Mouse (Mus musculus) neutrophil, adult 5-6 weeks (primary cell): Measurements from ENCODE around the gene Dnaaf5. TPM values are rescaled to one million over a fixed set of nuclear protein-coding genes. Genes with fewer than 3 reads are reported as not detected.

Experiments used
- ATAC-seq: fragments of 151-379, 151-347 bp; 2 replicates; pipeline ENCODE4 v1.8.0; 2017; ENCODE audit warnings: mild to moderate bottlenecking, moderate TSS enrichment; ENCODE audit not compliant: insufficient number of reproducible peaks, poor library complexity, low FRiP score, severe bottlenecking; ENCODE audit errors: extremely low read depth
- total RNA-seq: library from RNA; stranded (forward); fragments of 200-1000 nt; gene quantifications from 2 replicates; pipeline ENCODE4 v1.2.3, GENCODE M21; 2017

Gene Dnaaf5
- total RNA-seq, 1 experiment from 2014 or later: 7.2 TPM

DNA sequence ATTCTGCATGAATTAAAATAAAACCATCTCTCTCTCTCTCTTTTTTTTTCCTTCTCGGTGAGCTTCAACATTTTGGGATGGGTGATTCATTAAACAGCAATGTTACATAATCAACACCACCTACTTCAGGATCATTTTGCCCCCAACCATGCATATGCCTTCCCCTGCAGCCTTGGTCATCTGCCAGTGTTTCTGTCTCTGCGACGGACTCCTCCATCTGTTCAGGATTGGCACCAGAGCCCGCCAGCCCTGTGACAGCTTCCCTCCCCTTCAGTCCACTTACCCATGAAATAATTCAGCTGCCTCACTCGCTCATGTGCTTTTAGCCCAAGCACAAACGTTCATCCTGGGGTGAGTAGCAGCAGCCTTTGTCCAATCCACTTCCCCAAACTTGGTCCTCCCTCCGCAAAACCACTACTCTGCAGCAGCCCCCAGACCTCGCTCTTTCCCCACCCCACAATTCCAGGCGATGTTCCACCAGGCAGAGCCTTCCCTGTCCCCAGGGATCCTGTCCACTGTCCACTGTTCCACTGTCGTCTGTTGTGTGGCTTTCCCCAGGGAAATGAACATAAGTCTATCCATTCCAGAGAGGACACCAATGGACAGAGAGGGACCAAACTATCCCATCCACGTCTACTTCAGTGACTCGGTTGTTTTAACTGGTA lies 11.6 kb upstream of the Dnaaf5 start:
- ATAC-seq: no peak

DNA sequence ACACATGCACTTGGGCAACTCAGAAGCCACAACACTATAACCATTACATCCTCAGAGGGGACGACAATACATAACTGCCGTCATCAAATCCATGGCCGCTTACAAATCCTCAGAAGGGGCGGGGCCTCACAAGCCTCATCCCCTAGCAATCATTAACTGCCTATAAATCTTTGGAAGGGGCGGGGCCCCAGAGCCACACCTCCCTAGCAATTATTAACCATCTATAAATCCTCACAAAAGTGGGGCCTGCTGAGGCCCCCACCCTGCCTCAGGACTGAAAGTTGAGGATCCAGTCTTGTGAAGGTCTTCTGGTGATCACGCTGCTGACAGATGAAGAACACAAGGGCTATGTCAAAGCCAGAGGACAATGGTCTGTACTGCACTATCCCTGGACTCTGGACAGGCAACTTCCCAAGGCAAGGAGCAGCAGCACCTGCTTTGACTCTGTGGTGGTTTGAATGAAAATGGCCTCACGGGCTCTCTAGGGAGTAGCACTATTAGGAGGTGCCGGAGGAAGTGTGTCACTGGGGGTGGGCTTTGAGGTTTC lies 11.0 kb upstream of the Dnaaf5 start:
- no peak for ATAC-seq

DNA sequence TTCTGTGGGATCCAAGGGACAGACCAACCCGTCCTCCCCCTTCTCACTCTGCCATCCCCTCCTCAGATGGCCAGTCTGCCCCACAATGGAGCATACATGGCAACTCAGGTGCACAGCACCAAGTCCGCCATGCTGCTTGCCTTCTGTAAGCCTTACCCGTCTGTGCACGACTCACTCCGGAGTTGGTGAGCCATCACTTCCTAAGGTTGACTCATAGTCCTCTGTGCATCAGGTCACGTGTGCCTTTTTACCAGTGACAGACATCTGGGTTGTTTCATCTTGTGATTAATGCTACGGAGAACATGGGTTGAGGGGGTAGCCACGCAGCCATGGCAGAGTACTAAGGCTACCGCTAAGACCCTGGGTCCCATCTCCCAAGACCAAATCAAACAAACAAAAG lies 9.4 kb upstream of the Dnaaf5 start:
- ATAC-seq: no peak

DNA sequence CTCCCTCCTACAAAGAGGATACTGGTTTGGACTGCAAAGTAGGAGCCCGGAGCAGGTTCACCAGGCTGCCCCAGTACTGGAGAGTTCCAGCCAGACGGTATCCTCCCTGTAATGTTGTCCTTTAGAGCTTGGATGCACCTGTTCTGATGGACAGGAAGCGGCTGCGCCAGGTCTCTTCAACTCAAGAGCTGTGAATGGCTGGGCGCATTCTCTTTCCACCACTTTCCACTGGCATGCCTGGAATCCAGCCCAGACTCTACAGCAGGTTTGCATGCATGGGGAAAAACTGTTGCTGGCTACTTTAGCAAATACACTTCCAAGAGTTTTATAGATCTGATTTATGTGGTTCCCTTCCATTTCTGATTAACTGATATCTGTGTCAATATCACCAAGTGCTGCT lies 8.7 kb upstream of the Dnaaf5 start:
- ATAC-seq: no peak

DNA sequence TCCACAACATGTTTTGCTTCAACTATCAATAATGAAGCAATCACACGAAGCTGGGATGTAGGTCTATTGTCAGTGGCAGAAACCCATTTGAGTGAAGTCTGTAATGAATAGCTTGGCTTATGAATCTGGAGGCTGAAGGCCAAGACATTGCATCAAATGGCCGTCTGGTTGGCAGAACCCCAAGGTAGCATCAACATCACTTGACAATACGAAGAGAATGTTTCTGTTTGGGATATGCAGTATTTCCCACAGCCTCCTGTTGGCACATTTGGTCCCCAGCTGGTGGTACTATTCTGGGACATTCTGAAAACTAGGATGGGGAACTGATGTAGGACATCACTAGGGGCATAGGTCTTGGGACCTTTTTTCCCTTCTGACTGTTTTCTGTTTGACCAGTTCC lies 6.1 kb upstream of the Dnaaf5 start:
- no peak for ATAC-seq

DNA sequence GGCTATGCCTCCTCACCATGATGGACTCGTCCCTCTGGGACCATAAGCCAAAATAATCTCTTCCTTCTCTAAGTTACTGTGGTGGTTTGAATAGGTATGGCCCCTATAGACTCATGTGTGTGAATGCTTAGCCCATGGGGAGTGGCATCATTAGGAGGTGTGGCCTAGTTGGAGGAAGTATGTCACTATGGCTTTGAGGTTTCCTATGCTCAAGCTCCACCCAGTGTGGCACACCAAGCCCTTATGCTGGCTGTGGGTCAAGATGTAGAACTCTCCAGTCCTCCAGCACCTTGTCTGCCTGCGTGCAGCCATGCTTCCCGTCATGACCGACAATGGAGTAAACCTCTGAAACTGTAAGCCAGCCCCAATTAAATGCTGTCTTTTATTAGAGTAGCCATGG lies 4.3 kb upstream of the Dnaaf5 start:
- no peak for ATAC-seq

DNA sequence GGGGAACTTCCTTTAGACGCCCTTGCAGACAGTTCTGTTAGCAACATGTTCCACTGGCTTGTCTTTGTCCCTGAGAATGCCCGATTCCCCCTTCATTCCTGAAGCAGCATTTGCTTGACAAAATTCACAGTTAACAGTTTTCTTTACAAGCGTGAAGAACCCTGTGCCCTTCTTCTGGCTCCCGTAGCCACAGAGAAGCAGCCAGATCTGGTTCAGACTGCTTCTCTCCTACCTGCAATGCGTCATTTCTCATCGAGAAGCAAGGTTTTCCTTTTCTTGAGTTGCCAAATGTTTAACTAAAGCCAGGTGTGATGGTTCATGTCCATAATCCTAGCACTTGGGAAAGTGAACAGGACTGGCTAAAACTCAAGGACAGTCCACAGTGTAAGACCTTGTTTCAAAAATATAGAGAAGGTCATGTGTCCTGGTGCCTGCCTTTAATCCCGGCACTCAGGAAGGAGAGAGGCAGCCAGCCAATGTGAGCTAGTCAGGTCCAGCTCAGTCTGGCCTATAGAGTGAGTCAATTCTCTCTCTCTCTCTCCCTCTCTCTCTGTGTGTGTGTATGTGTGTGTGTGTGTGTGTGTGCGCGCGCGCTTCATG lies 3.4 kb upstream of the Dnaaf5 start:
- ATAC-seq: no peak

DNA sequence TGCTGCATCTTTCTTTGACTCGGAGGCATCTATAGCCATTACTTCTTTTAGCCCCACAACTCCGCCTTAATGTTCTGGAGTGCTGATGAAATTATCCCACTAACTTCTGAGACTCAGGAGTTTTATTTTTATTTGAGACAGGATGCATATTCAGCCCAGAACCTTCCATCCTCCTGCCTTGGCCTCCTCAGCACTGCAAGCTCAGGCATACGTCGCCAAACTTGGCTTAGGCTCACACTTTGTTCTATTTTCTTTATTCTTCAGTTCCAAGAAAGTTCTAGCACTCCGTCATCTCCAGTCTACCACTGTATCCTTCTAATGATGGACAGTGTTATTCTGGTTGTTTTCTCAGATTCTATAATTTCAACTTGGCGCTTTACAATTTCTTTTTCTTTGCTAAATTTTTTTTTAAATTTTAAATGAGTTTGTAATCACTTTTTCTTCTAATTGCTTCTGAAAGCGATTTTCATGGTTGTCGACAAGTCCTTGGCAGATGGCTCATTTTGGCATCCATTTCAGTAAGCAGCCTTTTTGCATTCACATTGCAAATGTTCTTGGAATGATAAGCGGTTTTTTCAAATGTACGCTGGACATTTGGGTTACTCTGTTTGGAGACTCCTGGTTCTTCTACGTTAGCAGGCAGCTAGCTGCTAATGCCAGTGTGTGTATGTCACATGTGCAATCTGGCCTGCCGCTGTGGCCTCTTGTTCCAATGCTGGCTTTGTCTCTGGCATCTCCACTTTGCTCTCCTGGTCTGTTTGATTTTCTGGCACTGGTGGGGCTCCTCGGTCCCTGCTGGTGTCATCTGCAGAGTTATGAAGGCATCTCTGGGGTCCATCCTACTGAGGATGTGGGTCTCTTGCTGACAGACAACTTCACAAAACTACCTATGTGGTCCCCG lies 2.6 kb upstream of the Dnaaf5 start:
- ATAC-seq: no peak

DNA sequence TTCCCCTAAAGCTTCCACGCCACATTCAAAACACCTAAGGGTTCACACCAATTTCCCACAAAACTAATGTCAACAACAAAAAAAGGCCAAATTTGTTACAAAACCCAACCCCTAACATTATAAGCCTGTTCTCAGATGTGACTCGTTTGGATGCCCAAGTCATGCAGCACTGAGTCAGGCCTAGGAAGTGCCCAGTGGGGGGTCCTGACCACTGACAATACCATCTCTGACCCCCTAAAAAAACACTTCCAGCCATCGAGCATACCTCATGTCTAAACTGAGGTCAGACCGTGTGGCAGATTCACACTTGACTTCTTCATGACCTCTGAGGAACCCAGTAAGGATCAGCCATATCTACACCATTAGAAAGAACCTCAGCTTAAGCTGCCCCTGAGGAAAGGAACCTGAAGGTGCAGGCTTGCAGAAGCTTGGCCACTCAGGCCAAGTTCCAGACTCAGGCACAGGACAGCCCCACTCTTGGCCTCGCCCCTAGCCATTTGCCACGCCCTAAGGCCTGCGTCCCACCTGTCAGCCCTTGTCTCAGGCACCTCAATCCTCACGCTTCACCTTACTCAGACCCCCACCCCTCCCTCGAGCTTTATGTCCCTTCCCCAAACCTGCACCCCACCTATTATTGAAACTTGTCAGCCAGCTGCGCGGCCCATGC lies 884 bp upstream of the Dnaaf5 start:
- peak; percentile 11; the same call in 1 of the 2 replicates for ATAC-seq

DNA sequence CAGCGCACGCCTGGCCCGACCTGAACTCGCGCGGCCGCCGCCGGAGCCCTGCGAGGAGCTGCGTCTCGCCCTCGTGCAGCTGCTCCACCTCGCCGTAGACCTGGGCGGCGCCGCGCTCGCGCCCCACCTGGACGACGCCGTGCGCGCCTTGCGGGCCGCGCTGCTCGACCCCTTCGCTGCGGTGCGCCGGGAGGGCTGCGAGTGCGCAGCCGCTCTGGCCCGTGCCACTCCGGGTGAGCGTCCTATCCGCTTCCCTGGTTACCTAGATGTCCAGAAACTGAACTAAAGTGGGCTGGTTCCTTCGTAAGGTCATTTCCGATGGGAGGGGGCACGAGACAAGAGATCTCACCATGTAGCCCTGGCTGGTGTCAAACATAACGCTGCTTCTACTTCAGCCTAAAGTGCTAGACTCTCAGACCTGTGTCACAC lies 594 bp downstream of the Dnaaf5 start:
- ATAC-seq: no peak

DNA sequence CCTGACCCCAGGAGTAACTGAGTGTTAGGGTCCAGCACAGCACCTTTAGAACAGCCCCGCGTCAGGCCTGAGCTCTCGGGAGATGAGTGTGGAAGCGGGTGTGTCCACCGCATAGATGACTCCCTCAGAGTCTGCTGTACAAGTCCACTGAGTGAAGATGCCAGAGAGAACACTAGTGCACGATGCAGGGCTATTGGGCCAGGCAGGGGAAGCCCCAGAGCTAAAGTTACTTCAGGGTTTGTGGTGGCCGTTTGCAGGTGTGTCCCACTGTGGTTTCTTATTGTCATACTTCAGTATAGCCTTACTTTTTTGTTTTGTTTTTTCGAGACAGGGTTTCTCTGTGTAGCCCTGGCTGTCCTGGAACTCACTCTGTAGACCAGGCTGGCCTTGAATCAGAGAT lies 10.9 kb downstream of the Dnaaf5 start:
- peak; percentile 39; the same call in 1 of the 2 replicates for ATAC-seq

DNA sequence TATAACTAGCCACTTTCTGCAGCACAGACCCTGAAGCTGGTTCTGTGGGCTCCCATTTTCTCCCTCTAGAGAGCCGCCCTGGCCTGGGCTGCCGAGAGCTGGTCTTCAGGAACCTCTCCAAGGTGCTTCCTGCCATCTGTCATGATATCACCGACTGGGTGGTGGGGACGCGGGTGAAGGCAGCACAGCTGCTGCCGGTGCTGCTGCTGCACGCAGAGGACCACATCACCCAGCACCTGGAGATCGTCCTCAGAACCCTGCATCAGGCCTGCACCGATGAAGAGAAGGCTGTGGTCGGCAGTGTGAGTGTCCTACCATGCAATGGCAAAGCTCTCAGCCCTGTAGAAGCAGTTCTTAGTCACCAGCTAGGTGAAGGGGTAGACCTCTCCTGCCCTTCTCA lies 11.6 kb downstream of the Dnaaf5 start:
- ATAC-seq: no peak

DNA sequence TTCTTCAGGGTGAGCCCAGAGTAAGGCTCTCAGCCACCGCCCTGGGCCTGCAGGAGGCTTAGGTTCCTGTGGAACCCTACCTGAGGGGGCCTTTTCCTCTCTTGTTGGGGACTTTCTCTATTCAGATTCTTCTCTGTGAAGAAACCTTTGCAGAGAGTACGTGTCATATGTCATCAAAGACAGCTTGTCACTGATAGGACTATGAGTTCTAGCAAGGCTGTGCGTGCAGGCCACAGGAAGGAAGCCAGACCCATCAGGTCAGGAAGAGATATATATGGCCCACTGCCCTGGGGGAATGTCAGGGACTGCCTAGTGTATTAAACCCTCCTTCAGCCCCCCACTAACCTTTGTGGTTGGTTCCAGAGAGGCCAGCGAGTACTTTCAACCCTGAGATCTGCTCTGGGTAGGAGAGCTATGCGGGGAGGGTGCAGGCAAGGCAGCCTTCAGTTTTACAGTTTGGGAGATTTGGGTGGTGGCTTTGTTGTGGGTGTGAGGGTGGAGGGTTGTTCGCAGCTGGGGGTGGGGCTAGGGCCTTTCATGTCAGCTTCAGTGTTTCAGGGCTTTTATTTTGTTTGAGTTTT lies 16.8 kb downstream of the Dnaaf5 start:
- ATAC-seq: peak; percentile 45

DNA sequence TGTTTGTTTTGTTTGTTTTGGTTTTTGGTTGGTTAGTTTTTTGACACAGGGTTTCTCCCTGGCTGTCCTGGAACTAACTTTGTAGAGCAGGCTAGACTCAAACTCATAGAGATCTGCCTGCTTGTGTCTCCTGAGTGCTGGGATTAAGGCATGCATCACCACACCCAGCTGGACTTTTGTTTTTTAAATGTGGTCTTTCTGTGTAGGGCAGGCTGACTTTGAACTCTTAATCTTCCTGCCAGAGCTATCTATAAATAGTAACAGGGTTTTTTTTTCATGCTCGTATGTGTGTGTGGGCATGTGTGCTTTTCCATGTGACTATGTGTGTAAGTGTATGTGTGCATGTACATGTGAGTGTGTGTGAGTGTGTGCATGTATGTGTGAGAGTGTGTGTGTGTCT lies 17.5 kb downstream of the Dnaaf5 start:
- ATAC-seq: no peak

DNA sequence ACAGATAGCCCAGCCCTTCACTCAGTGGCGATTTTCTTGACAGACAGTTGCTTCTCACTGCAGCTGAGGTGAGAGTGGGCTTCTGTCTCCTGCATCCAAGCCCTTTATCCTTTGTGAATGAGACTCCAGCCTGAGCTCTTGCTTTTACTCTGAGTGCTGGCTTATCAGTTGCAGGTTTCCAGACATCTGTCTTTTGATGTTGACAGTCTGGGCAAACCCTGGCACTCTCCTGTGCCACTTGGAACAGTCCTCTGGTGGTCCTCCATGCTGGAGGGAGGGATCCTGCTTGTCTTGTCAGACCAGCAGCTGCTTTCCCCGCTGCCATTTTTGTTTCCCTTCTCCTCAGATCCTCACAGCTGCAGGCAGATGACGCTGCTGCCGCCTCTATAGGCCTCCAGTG lies 21.9 kb downstream of the Dnaaf5 start:
- ATAC-seq: no peak

DNA sequence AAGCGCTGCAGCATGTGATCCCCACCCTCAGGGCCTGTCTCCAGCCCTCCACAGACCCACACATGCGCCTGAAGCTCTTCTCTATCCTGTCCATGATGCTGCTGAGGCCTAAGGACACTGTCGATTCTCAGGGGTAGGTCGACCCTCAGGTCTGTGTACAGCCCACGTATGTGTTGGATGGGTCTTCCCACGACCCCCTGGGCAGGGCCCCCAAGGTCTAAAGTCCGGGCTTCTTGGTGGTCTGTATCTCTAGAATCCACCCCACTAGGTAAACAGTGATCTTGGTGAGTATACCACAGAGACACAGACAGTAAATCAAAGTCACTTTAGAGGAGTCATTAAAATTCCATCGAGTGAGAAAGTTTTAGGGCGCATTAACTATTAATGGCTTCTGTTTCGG lies 24.1 kb downstream of the Dnaaf5 start:
- ATAC-seq: no peak

DNA sequence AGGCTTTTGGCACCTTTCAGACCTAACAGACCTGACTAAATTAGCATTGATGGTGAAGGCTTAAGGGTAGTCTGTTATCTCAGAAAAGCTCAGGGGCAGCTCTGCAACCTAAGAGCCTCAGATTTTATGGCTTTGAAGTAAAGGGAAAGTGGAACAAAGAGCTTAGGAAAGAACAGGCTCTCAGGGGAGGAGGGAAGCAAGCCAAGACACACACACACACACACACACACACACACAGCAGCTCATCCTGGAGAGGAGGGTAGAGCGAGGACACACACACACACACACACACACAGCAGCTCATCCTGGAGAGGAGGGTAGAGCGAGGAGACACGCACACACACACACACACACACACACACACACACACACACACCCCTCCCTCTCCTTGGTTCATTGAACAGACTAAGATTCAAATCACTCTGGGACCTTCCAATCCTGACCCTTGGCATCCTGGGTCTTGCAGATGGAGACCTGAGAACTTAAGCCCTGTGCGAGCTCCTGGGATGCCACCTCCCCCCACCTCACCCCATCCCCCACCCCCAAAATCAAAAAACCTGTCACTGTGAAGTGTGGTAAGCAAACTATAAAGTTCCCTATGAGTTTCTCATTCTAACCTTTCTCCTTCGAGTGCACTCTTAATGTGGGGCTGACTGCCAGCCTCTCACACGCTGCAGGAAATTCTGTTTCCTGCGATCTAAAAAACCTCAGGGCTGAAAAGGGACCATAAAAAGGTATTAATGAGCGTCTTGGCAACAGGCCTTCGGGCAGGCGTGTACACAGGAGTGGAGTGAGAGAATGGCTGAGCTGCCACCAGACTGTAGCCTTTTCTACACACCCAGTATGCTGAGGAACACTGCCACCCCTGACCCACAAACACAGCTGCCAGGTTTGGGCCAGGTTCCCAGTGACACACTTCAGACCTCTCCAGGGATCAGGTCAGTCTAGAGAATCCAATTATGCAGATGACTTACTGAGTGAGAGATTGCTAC lies 24.8 kb downstream of the Dnaaf5 start:
- no peak for ATAC-seq
